8 mouse cellular contexts compared by ENCODE assay signal in the genomic region with DNA sequence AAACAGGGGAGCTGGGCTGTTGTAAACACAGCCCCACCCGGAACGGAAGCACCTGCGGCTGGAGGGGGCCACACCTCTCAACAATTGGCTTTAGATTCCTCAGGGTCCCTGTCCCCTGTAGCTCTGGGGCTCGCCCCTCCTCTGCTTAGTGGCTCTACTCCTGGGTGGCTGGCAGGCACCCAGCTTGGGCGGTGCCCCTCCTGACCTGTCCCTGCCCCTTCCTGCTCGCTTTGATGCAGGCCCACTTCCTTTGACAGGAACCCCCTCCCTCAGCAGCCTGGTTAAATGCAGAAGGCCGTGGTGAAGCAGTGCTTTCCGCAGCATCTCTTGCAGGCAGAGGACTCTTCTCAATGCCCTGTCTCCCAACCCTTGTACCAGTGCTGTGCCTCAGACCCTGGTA. TPM values are rescaled to one million over a fixed set of nuclear protein-coding genes. Genes with fewer than 3 reads are reported as not detected.
DNase-seq lines count a peak whose midpoint lies in the region; ATAC-seq and TF ChIP-seq lines count a peak whose summit lies in the region.

No protein-coding gene starts in this region.

- H3K4me1 ChIP-seq in forebrain, embryonic 10.5 days, result peaks cover 44% of the 10 kb centered on the region
- H3K4me1 ChIP-seq in forebrain, embryonic 11.5 days (replicated peaks; ENCODE audit: control insufficient read depth, insufficient read depth, low read length), result peaks cover 18% of the 10 kb centered on the region
- H3K4me1 ChIP-seq in ES-Bruce4 (ENCODE audit: control insufficient read depth, insufficient read depth, low read length), result peaks cover 2% of the 10 kb centered on the region
- peaks cover 28% of the 10 kb centered on the region for H3K4me1 ChIP-seq in limb, embryonic 12.5 days (replicated peaks)
- peaks cover 39% of the 10 kb centered on the region for H3K4me1 ChIP-seq in neural tube, embryonic 15.5 days

- WGBS in forebrain, embryonic 10.5 days, result 81% methylated on average over 8 of the region's 8 CpGs
- 70% methylated on average over 8 of the region's 8 CpGs for WGBS in forebrain, embryonic 11.5 days
- WGBS in limb, embryonic 12.5 days, result 69% methylated on average over 8 of the region's 8 CpGs
- WGBS in neural tube, embryonic 15.5 days, result 72% methylated on average over 8 of the region's 8 CpGs

- peak; percentile 57; the same call in 1 of the 2 replicates for TF ChIP-seq EP300 in ES-Bruce4 (IDR thresholded peaks at IDR 0.05; ENCODE audit: insufficient read depth, low read depth, low read length)

- H3K4me2 ChIP-seq in forebrain, embryonic 11.5 days (ENCODE audit: low read depth, low read length, severe bottlenecking), result no peak overlapping the region
- no peak overlapping the region for H3K4me2 ChIP-seq in limb, embryonic 12.5 days
- peak overlapping the region; percentile 15; the same call in 1 of the 2 replicates for H3K4me2 ChIP-seq in neural tube, embryonic 15.5 days

- H3K9ac ChIP-seq in forebrain, embryonic 11.5 days (ENCODE audit: low read length), result no peak overlapping the region
- H3K9ac ChIP-seq in ES-Bruce4 (ENCODE audit: low read depth, poor library complexity, severe bottlenecking), result peak overlapping the region; percentile 90; the same call in 1 of the 2 replicates
- H3K9ac ChIP-seq in limb, embryonic 12.5 days (replicated peaks), result peak overlapping the region; percentile 24; the same call in 1 of the 2 replicates
- no peak overlapping the region for H3K9ac ChIP-seq in neural tube, embryonic 15.5 days (replicated peaks)

- no peaks in the 10 kb centered on the region for H3K9me3 ChIP-seq in forebrain, embryonic 10.5 days
- H3K9me3 ChIP-seq in forebrain, embryonic 11.5 days (ENCODE audit: control insufficient read depth, low read length), result no peaks in the 10 kb centered on the region
- no peaks in the 10 kb centered on the region for H3K9me3 ChIP-seq in ES-Bruce4 (replicated peaks; ENCODE audit: control insufficient read depth, insufficient read depth, low read length, poor library complexity, severe bottlenecking)
- H3K9me3 ChIP-seq in limb, embryonic 12.5 days, result no peaks in the 10 kb centered on the region
- no peaks in the 10 kb centered on the region for H3K9me3 ChIP-seq in neural tube, embryonic 15.5 days (replicated peaks)

- no peak for TF ChIP-seq POLR2A in ES-Bruce4 (IDR thresholded peaks at IDR 0.05; ENCODE audit: insufficient read depth, low read length)

- H3K36me3 ChIP-seq in forebrain, embryonic 10.5 days (replicated peaks), result peaks cover 77% of the 10 kb centered on the region
- H3K36me3 ChIP-seq in forebrain, embryonic 11.5 days (ENCODE audit: control insufficient read depth, insufficient read depth, low read length), result peaks cover 34% of the 10 kb centered on the region
- peaks cover 51% of the 10 kb centered on the region for H3K36me3 ChIP-seq in ES-Bruce4 (ENCODE audit: control insufficient read depth, insufficient read depth, low read length, poor library complexity, severe bottlenecking)
- peaks cover 67% of the 10 kb centered on the region for H3K36me3 ChIP-seq in limb, embryonic 12.5 days
- H3K36me3 ChIP-seq in neural tube, embryonic 15.5 days, result peaks cover 63% of the 10 kb centered on the region

- H3K27ac ChIP-seq in forebrain, embryonic 10.5 days, result peak overlapping the region; percentile 60; the same call in 1 of the 2 replicates
- H3K27ac ChIP-seq in forebrain, embryonic 11.5 days (ENCODE audit: low read depth, low read length), result no peak overlapping the region
- H3K27ac ChIP-seq in ES-Bruce4 (ENCODE audit: insufficient read depth, low read length), result peak overlapping the region; percentile 52
- H3K27ac ChIP-seq in limb, embryonic 12.5 days, result 0 out of 2 replicates have a peak overlapping the region, but pooled peaks have one; percentile 8
- H3K27ac ChIP-seq in neural tube, embryonic 15.5 days (replicated peaks), result no peak overlapping the region

- no peak for ATAC-seq in forebrain, embryonic 11.5 days (replicated peaks; ENCODE audit: low FRiP score)
- no peak for ATAC-seq in limb, embryonic 12.5 days (ENCODE audit: insufficient number of reproducible peaks, insufficient read depth, low FRiP score, low TSS enrichment, low read depth)
- no peak for ATAC-seq in neural tube, embryonic 15.5 days (ENCODE audit: low FRiP score)

- no peaks in the 10 kb centered on the region for H3K27me3 ChIP-seq in forebrain, embryonic 10.5 days (ENCODE audit: poor library complexity, severe bottlenecking)
- H3K27me3 ChIP-seq in forebrain, embryonic 11.5 days (ENCODE audit: control insufficient read depth, insufficient read depth, low read length), result no peaks in the 10 kb centered on the region
- no peaks in the 10 kb centered on the region for H3K27me3 ChIP-seq in ES-Bruce4 (ENCODE audit: control insufficient read depth, insufficient read depth, low read length, poor library complexity, severe bottlenecking)
- no peaks in the 10 kb centered on the region for H3K27me3 ChIP-seq in limb, embryonic 12.5 days
- H3K27me3 ChIP-seq in neural tube, embryonic 15.5 days (replicated peaks), result no peaks in the 10 kb centered on the region

- DNase-seq in forebrain, embryonic 10.5 days (ENCODE audit: extremely low spot score, low spot score), result no peak
- DNase-seq in forebrain, embryonic 11.5 days (ENCODE audit: low spot score), result no peak
- DNase-seq in heart, adult 9 months (ENCODE audit: low spot score in 2 of 2), result peak; percentile 71 to 87
- DNase-seq in urinary bladder, postnatal 10 days (ENCODE audit: low spot score), result no peak
- DNase-seq in right cerebral cortex, adult 18-20 months, result no peak

- TF ChIP-seq CTCF in ES-Bruce4 (IDR thresholded peaks at IDR 0.05; ENCODE audit: low read depth, low read length), result no peak

- H3K4me3 ChIP-seq in forebrain, embryonic 10.5 days, result peak overlapping the region; percentile 98
- no peak overlapping the region for H3K4me3 ChIP-seq in forebrain, embryonic 11.5 days (ENCODE audit: low read depth, low read length)
- 0 out of 2 replicates have a peak overlapping the region, but pooled peaks have one; percentile 4 for H3K4me3 ChIP-seq in ES-Bruce4 (ENCODE audit: low read depth, low read length)
- 0 out of 2 replicates have a peak overlapping the region, but pooled peaks have one; percentile 0 for H3K4me3 ChIP-seq in limb, embryonic 12.5 days (replicated peaks)
- H3K4me3 ChIP-seq in neural tube, embryonic 15.5 days (replicated peaks), result no peak overlapping the region

RNA-seq across cellular contexts. Expression of gene Rps11, which starts 2.8 kb away (rescaled TPM):
- polyA plus RNA-seq in forebrain, embryonic 10.5 days (2016; fragmentation: Nextera tagmentation; extraction: Ambion mirVana), result 1,843 and 1,853 TPM in 2 replicates
- 1,418 and 1,481 TPM in 2 replicates for polyA plus RNA-seq in forebrain, embryonic 11.5 days (2014; fragmentation: Nextera tagmentation; extraction: Ambion mirVana)
- polyA plus RNA-seq in ES-Bruce4 (2011; ENCODE audit: insufficient read depth, insufficient read length, low read depth, missing spikeins), result 2,753 and 2,969 TPM in 2 replicates
- 1,572 and 1,576 TPM in 2 replicates for polyA plus RNA-seq in limb, embryonic 12.5 days (2016; fragmentation: Nextera tagmentation; extraction: Ambion mirVana)
- polyA plus RNA-seq in neural tube, embryonic 15.5 days (2015; fragmentation: Nextera tagmentation; extraction: Ambion mirVana), result 759 and 947 TPM in 2 replicates

RNA-seq across cellular contexts. Expression of gene Rpl13a, which starts 7.2 kb away (rescaled TPM):
- polyA plus RNA-seq in forebrain, embryonic 10.5 days (2016; fragmentation: Nextera tagmentation; extraction: Ambion mirVana), result 1,219 and 1,234 TPM in 2 replicates
- 1,136 and 1,164 TPM in 2 replicates for polyA plus RNA-seq in forebrain, embryonic 11.5 days (2014; fragmentation: Nextera tagmentation; extraction: Ambion mirVana)
- 3,729 and 4,020 TPM in 2 replicates for polyA plus RNA-seq in ES-Bruce4 (2011; ENCODE audit: insufficient read depth, insufficient read length, low read depth, missing spikeins)
- polyA plus RNA-seq in limb, embryonic 12.5 days (2016; fragmentation: Nextera tagmentation; extraction: Ambion mirVana), result 1,352 and 1,447 TPM in 2 replicates
- polyA plus RNA-seq in neural tube, embryonic 15.5 days (2015; fragmentation: Nextera tagmentation; extraction: Ambion mirVana), result 649 and 787 TPM in 2 replicates

RNA-seq across cellular contexts. Expression of gene Gm45713, which starts 14.6 kb away (rescaled TPM):
- polyA plus RNA-seq in forebrain, embryonic 10.5 days (2016; fragmentation: Nextera tagmentation; extraction: Ambion mirVana), result 0.11 and 0.27 TPM in 2 replicates
- 0.45 and 0.55 TPM in 2 replicates for polyA plus RNA-seq in forebrain, embryonic 11.5 days (2014; fragmentation: Nextera tagmentation; extraction: Ambion mirVana)
- polyA plus RNA-seq in ES-Bruce4 (2011; ENCODE audit: insufficient read depth, insufficient read length, low read depth, missing spikeins), result not detected in 2 replicates
- 0.32 TPM in 1 of 2 replicates, not detected in the other for polyA plus RNA-seq in limb, embryonic 12.5 days (2016; fragmentation: Nextera tagmentation; extraction: Ambion mirVana)
- polyA plus RNA-seq in neural tube, embryonic 15.5 days (2015; fragmentation: Nextera tagmentation; extraction: Ambion mirVana), result 0.12 and 0.24 TPM in 2 replicates

RNA-seq across cellular contexts. Expression of gene Flt3l, which starts 14.8 kb away (rescaled TPM):
- polyA plus RNA-seq in forebrain, embryonic 10.5 days (2016; fragmentation: Nextera tagmentation; extraction: Ambion mirVana), result 1.1 and 1.4 TPM in 2 replicates
- polyA plus RNA-seq in forebrain, embryonic 11.5 days (2014; fragmentation: Nextera tagmentation; extraction: Ambion mirVana), result 1.2 and 1.8 TPM in 2 replicates
- 3.0 and 3.7 TPM in 2 replicates for polyA plus RNA-seq in ES-Bruce4 (2011; ENCODE audit: insufficient read depth, insufficient read length, low read depth, missing spikeins)
- 0.71 and 0.83 TPM in 2 replicates for polyA plus RNA-seq in limb, embryonic 12.5 days (2016; fragmentation: Nextera tagmentation; extraction: Ambion mirVana)
- polyA plus RNA-seq in neural tube, embryonic 15.5 days (2015; fragmentation: Nextera tagmentation; extraction: Ambion mirVana), result 1.8 and 3.8 TPM in 2 replicates

RNA-seq across cellular contexts. Expression of gene Fcgrt, which starts 17.8 kb away (rescaled TPM):
- polyA plus RNA-seq in forebrain, embryonic 10.5 days (2016; fragmentation: Nextera tagmentation; extraction: Ambion mirVana), result 5.5 and 5.9 TPM in 2 replicates
- polyA plus RNA-seq in forebrain, embryonic 11.5 days (2014; fragmentation: Nextera tagmentation; extraction: Ambion mirVana), result 7.1 and 7.3 TPM in 2 replicates
- 2.0 and 2.5 TPM in 2 replicates for polyA plus RNA-seq in ES-Bruce4 (2011; ENCODE audit: insufficient read depth, insufficient read length, low read depth, missing spikeins)
- polyA plus RNA-seq in limb, embryonic 12.5 days (2016; fragmentation: Nextera tagmentation; extraction: Ambion mirVana), result 12.3 and 13.4 TPM in 2 replicates
- 33.8 and 42.7 TPM in 2 replicates for polyA plus RNA-seq in neural tube, embryonic 15.5 days (2015; fragmentation: Nextera tagmentation; extraction: Ambion mirVana)

Comparison
In these comparisons a context has a peak if more than half of its experiments do, and no peak if none do; other contexts are left out.
1. H3K27ac ChIP-seq: peak in forebrain, embryonic 10.5 days (single experiment), ES-Bruce4 (single experiment) and limb, embryonic 12.5 days (single experiment); none in forebrain, embryonic 11.5 days (single experiment) and neural tube, embryonic 15.5 days (single experiment).
2. H3K4me3 ChIP-seq: peak in forebrain, embryonic 10.5 days (single experiment), ES-Bruce4 (single experiment) and limb, embryonic 12.5 days (single experiment); none in forebrain, embryonic 11.5 days (single experiment) and neural tube, embryonic 15.5 days (single experiment).
3. DNase-seq: peak in heart, adult 9 months (2 of 2); none in forebrain, embryonic 10.5 days (single experiment), forebrain, embryonic 11.5 days (single experiment), urinary bladder, postnatal 10 days (single experiment) and right cerebral cortex, adult 18-20 months (single experiment).
4. H3K9ac ChIP-seq: peak in ES-Bruce4 (single experiment) and limb, embryonic 12.5 days (single experiment); none in forebrain, embryonic 11.5 days (single experiment) and neural tube, embryonic 15.5 days (single experiment).